Mouse (Mus musculus) right cerebral cortex, adult 2 months (tissue): ENCODE measurements around the gene Enpp7.
A peak's percentile ranks its signal among the peaks of the same experiment; 100 is the strongest.

Experiments
- DNase-seq, 2 experiments: peaks; one replicate each; pipeline ENCODE4 v3.0.0; 2021 to 2022; ENCODE audit warnings: low spot score in 2 of 2

The Enpp7 gene

DNA sequence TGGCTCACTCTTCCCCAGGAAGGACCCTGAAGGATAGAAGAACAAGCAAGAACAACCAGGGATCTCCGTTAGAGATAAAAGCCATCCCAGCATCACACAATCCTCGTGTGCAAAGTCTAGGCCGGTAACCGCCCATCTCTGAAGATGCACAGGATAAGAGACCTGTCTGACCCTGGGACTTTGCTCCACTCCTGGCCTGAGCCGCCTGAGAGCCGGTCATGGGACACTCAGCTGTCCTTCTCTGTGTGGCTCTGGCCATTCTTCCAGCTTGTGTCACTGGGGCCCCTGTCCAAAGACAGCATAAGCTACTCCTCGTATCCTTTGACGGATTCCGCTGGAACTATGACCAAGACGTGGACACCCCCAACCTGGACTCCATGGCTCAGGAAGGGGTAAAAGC is at the start of gene Enpp7:
Gene Enpp7 (plus strand): TSS at position 190 of the 400 bp plus-strand sequence.
- DNase-seq: no peak

DNA sequence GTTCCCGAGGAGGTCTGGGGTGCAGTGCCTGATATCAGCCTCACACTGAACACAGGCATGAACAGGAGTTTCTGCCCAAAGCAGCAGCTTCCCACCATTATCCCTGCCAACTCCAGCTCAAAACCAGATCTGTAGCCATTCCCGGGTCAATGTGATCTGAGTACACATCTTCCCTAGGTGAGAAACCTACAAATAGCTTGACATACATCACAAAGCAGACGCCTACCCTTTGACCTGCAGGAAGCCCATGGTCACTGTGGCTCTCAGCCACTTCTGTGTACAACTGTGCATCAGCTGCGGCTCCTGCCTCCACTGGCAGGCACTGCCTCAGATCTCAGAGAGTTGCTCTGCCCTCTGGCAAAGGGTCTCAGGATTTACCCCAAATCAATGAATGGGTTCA is 48.3 kb upstream of the Enpp7 start:
- DNase-seq: no peak

- DNase-seq: peak; percentile 57 to 69
Observed at GRCm38 (mm10) chr11:118940539-118940938, 47.4 kb upstream of the Enpp7 start.

DNA sequence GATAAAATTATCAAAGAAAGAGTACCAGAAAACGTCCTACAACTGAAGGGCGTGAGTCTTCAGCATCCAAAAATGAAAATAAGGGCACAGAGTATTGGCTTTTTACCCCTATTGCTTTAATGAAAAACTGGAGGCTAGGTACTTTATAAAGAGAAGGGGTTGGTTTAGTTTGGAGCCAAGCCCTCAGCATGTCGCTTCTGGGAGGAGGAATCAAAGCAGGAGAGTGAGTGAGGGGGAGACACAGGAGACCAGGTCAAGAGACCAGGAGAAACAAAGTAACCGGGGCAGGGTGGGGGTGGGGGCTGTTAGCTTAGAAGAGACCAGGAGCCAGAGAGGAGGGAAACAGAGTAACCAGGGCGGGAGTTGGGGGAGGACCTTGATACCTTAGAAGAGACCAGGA is 46.7 kb upstream of the Enpp7 start:
- no peak for DNase-seq

- no peak for DNase-seq
Observed at GRCm38 (mm10) chr11:118945868-118946267, 42.1 kb upstream of the Enpp7 start.

GRCm38 (mm10) chr11:118955016-118955415 is 33.0 kb upstream of the Enpp7 start:
- DNase-seq: no peak

DNA sequence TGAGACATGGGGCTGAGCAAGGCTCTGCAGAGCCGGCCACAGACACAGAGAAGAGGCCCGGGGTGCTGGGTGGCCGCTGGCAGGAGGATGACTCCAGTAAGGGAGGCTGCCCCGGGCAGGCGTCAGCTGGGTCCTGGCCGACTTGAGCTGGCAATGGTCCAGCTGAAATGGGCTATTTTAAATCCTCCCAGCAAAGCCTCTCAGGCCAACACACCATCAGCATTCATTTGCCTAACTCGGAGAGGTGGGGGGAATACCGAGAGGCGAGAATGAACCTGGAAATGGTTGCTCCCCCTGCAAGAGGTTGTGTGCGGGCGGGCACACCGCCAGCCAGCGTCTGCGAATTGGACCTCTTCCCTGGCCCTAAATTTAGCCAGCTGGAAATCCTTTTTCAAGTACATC is 30.9 kb upstream of the Enpp7 start:
- peak; percentile 59 to 76 for DNase-seq

GRCm38 (mm10) chr11:118960649-118961048 is 27.3 kb upstream of the Enpp7 start:
- DNase-seq: peak; percentile 53 to 57

- DNase-seq: no peak
Observed at GRCm38 (mm10) chr11:118962478-118962877, 25.5 kb upstream of the Enpp7 start.

DNA sequence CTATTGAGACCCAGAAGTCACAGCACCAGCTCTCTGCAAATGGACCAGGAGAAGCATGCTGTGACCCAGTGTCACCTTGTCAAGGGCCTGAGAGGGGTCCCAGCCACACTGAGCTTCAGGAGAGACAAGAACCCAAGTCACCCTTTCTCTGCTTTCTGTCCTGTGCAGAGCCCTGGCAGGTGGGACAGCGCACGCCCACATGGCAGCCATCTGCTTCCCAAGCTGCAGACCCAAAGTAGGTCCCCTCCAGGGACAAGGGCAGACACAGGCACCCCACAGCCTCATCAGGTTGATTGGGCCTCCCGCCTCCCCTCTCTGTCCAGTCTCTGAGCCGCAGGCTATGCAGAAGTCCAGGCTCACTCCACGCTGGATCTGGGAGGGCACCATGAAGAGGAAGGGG is 24.1 kb upstream of the Enpp7 start:
- no peak for DNase-seq

DNA sequence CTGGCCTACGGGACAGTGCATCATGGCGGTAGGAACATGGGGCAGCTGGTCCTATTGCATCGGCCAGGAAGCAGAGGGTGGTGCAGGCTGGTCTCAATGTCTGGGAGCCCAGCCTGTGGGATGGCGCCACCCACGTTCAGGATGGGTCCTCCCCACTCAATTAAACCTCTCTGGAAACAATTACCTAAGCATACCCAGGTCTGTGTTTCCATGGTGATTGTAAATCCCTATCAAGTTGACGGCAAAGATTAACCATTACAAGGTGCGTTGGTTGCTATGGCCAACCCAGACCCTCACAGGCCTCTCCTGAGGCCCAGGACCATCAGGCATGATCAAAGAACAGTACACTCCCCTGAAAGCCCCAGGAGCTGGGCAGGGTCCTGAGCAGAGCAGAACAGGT is 22.9 kb upstream of the Enpp7 start:
- DNase-seq: peak in 1 of 2 experiments; percentile 14

DNA sequence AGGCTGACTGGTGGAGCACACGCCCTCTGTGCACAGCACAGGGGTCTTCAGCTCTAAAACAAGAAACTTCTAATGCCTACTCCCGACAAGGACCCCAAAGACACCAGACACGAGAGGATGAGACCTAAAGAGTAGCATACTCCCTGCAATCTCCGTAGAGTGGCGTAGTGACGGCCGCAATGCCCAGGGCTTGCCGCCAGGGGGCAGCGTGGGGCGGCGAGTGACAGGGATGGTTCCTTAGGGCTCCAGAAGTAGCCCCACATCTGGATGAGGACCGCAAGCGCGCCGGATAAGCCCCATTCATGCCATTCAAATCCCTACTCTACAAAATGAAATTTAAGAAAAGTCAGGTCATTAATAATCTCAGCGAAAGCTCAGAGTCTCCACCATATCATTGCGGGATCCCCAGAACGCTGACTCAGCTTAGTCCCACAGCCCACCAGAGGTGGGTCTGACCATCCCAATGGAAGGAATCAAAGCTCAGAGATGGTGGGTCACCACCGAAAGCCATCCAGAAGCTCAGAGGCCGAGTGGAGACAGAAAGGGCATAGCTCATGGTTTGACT is 16.4 kb upstream of the Enpp7 start:
- DNase-seq: no peak

- DNase-seq: no peak
Observed at GRCm38 (mm10) chr11:118972431-118973377, 15.3 kb upstream of the Enpp7 start.

DNA sequence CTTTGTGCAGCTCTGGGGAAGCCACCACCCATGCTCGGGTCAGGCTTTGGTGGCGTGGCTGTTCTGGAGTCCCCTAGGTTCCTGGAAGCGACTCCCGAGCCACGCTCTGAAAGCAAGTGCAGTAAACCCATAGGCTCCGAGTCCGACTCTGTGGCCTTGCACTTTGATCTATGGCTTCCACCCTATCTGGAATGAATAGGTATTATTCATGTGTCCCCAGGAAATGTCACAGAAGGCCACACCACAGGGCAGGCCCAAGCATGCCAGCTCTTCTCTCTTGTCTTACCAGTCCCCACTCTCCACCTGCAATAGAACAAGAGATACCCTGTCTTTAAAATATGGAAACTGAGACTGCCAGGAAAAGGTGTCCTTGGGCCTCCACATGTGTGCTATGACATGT is 13.6 kb upstream of the Enpp7 start:
- no peak for DNase-seq

DNA sequence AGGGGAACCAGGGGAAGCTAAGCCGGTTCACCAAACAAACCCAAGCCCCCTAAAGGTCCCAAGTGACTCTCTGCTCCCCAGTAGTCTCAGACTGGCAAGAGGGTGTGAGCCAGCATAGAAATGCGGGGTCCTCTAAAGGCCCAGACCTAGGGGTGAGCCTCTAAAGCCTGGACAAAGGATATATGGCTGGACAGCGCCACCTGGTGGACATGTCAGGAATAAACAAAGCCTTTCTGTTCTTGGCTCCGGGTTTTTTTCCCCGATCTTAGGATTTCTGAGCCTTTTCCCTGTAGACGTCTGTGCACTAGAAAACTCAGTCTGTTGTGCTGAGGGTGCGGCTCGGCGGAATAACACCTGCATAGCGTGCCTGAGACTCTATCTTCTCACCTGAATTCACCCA is 12.6 kb upstream of the Enpp7 start:
- DNase-seq: peak; percentile 86 to 87

GRCm38 (mm10) chr11:118975917-118976316 is 12.1 kb upstream of the Enpp7 start:
- no peak for DNase-seq

DNA sequence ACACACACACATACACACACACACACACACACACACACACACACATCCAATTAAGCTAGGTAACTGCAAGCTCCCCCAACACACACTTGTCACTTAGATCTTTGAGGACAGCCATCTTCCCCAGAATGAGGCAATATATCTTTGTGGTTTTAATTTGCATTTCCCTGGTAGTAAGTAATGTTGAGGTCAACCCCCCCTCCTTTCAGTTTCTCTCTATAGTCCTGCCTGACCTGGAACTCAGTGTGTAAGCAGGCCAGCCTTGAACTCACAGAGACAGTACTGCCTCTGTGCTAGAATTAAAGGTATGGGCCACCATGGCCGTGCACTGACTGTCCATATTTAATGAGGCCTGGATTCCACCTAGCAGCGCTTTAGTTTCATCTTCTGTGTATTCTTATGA is 7.6 kb upstream of the Enpp7 start:
- DNase-seq: no peak

GRCm38 (mm10) chr11:118981012-118981776 is 6.8 kb upstream of the Enpp7 start:
- no peak for DNase-seq

- DNase-seq: no peak
Observed at GRCm38 (mm10) chr11:118982593-118983113, 5.3 kb upstream of the Enpp7 start.

DNA sequence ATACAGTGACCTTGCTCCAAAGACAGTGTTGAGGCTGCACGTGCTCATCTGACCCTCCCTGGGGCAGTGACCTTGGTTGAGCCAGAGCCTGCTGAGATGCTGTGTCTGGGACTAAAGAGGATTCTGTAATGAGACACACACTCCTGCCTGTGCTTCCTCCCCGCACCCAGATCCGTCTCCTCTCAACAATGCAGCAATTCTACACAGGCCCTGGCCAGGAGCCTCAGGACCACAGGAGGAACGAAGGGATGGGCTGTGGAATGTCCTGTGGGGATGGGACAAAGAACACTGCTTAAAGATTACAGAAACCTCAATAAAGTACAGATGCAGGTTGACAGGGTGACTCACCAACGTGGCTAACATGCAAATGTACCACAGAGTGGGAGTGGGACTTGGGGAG is 2.4 kb upstream of the Enpp7 start:
- DNase-seq: no peak

DNA sequence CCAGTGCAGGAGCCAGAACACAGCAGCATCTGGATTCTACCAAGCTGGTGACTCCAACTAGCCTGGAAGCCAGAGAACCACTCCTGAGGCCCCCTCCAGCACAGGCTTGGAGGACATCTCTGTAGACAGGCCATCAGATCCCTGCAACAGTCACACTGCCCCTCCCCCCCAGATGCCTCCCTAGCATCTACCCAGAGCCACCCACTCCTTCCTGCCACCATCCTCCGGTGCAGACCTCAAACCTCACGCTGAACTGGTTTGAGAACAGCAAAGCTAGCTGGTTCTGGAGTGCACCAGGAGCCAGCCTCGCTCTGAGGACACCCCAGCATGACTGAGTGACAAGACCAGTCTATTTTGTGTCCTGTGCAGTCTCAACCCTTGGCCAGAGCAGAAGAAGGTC is 4.8 kb downstream of the Enpp7 start:
- DNase-seq: peak; percentile 37 to 41

GRCm38 (mm10) chr11:118995448-118995847 is 7.5 kb downstream of the Enpp7 start:
- DNase-seq: no peak
